Mouse (Mus musculus) limb, embryonic 12.5 days (tissue): ENCODE results near the gene Olfr1234. TPM values are rescaled to one million over a fixed set of nuclear protein-coding genes. Genes with fewer than 3 reads are reported as not detected.

Source experiments
- ATAC-seq: fragments of 200-750 bp; cut with Nextera tagmentation; 2 replicates; pipeline ENCODE4 v1.8.0; 2017; ENCODE audit warnings: low read depth, moderate TSS enrichment; ENCODE audit not compliant: insufficient number of reproducible peaks, insufficient read depth, low FRiP score, low TSS enrichment
- H3K27ac ChIP-seq: fragments of 300-500 bp; sonication (generic); 2 replicates; pipeline ENCODE4 v1.5.1; 2016; ENCODE audit warnings: mild to moderate bottlenecking, moderate library complexity
- H3K27me3 ChIP-seq: fragments of 300-500 bp; sonication (generic); 2 replicates; pipeline ENCODE4 v1.6.1; 2016; ENCODE audit warnings: mild to moderate bottlenecking, moderate library complexity
- H3K36me3 ChIP-seq: fragments of 300-500 bp; sonication (generic); 2 replicates; pipeline ENCODE4 v1.6.1; 2016; ENCODE audit warnings: mild to moderate bottlenecking, moderate library complexity
- H3K4me1 ChIP-seq: fragments of 300-500 bp; sonication (generic); replicated peaks from 2 replicates; pipeline ENCODE4 v1.6.1; 2016
- H3K4me2 ChIP-seq: fragments of 300-500 bp; sonication (generic); 2 replicates; pipeline ENCODE4 v1.6.1; 2016; ENCODE audit warnings: mild to moderate bottlenecking, moderate library complexity
- H3K4me3 ChIP-seq: fragments of 300-500 bp; sonication (generic); replicated peaks from 2 replicates; pipeline ENCODE4 v1.5.1; 2016; ENCODE audit warnings: mild to moderate bottlenecking
- H3K9ac ChIP-seq: fragments of 300-500 bp; sonication (generic); replicated peaks from 2 replicates; pipeline ENCODE4 v1.6.1; 2016; ENCODE audit warnings: mild to moderate bottlenecking, moderate library complexity
- H3K9me3 ChIP-seq: fragments of 300-500 bp; sonication (generic); 2 replicates; pipeline ENCODE4 v1.6.1; 2016; ENCODE audit warnings: mild to moderate bottlenecking, moderate library complexity
- WGBS: fragments of 180-500 bp; shearing (Covaris S2); methylation state at CpG from one replicate; pipeline ENCODE4 v1.1.7; 2016; 5-methylcytosine and 5-hydroxymethylcytosine counted together
- polyA plus RNA-seq: library from polyadenylated mRNA; unstranded; fragments of >200 nt; fragmentation: Nextera tagmentation; extraction: Ambion mirVana; gene quantifications from 2 replicates; pipeline ENCODE4 v1.2.1, GENCODE M21; 2016

Gene Olfr1234
- polyA plus RNA-seq: not detected in 2 replicates

DNA sequence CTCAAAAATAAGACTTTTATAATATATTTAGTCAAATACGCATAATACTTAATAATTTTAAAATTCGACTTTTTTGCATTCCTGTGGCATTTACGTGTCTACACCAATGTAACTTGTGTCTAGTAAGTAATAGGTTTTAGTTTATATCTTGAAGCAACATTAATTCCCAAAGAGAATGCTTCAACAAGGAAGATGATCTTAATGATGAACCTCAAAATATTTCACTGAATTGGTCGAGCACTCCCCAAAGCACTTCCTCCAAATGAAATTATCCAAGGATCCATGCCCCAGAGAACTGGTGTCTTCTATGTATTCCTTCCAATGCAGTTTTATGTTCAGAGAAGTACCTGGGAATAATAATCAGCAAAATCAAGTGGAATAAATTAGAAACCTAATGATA lies at the start of gene Olfr1234:
TSS of gene Olfr1234 (minus strand) at position 101 of the 400 bp plus-strand sequence.
- no peak within 1 kb of the TSS for H3K9ac ChIP-seq
- no peaks in the 10 kb centered on the region for H3K36me3 ChIP-seq
- no peak within 1 kb of the TSS for H3K4me3 ChIP-seq
- no peak for ATAC-seq
- H3K27ac ChIP-seq: no peak within 1 kb of the TSS
- 92% methylated on average over 4 of the region's 4 CpGs for WGBS
- H3K4me2 ChIP-seq: no peak within 1 kb of the TSS
- H3K9me3 ChIP-seq: no peaks in the 10 kb centered on the region
- H3K4me1 ChIP-seq: no peaks in the 10 kb centered on the region
- no peaks in the 10 kb centered on the region for H3K27me3 ChIP-seq

DNA sequence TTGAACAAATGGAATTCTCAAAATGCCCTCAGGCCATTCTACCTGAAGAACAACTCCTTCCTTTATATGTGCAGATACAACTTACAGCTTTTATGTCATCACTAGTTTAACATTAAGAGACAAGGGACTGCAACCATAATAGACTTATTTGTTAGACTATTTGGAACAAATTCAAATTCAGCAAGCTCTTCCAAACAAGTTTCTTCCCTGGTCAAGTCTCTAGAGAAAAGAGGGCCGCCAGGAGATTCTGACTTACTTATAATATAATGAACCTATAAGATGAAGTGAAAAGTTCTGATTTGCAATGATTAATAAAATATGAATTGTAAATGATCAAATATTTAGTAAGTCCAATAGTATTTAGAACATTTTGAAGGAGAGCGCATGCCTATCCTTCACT lies 44.9 kb upstream of the Olfr1234 start, which contains the start of gene Olfr1238:
TSS of gene Olfr1238 (minus strand) at position 101 of the 400 bp plus-strand sequence.
- no peak within 1 kb of the TSS for H3K4me2 ChIP-seq
- H3K4me3 ChIP-seq: no peak within 1 kb of the TSS
- ATAC-seq: no peak
- no peaks in the 10 kb centered on the region for H3K36me3 ChIP-seq
- no peaks in the 10 kb centered on the region for H3K27me3 ChIP-seq
- no peak within 1 kb of the TSS for H3K27ac ChIP-seq
- no peak within 1 kb of the TSS for H3K9ac ChIP-seq
- 89% methylated on average over 2 of the region's 2 CpGs for WGBS
- H3K4me1 ChIP-seq: no peaks in the 10 kb centered on the region
- no peaks in the 10 kb centered on the region for H3K9me3 ChIP-seq

DNA sequence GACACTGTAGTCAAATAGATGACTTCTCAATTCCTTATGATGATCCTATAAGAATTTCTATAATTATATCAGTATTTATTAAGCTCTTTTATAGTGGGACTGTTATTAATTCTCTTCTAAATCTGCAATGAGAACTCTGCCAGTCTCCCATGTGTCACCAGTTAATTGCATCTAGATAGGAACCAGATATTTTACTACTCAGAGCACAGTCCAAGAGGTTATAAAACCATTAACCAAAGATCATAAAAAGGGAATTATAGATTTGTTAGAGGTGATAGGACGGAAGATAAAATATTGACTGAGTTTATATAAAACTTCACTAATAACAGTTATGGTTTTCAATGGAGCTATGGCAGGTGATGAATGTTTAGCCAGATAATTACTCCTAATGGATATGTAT lies 36.2 kb upstream of the Olfr1234 start:
- H3K9me3 ChIP-seq: no peaks in the 10 kb centered on the region
- H3K9ac ChIP-seq: no peak overlapping the region
- H3K27ac ChIP-seq: no peak overlapping the region
- no peak overlapping the region for H3K4me2 ChIP-seq
- ATAC-seq: no peak
- WGBS: 79% methylated on average over 1 of the region's 1 CpGs
- H3K4me1 ChIP-seq: no peaks in the 10 kb centered on the region
- H3K4me3 ChIP-seq: no peak overlapping the region
- no peaks in the 10 kb centered on the region for H3K27me3 ChIP-seq
- H3K36me3 ChIP-seq: no peaks in the 10 kb centered on the region

DNA sequence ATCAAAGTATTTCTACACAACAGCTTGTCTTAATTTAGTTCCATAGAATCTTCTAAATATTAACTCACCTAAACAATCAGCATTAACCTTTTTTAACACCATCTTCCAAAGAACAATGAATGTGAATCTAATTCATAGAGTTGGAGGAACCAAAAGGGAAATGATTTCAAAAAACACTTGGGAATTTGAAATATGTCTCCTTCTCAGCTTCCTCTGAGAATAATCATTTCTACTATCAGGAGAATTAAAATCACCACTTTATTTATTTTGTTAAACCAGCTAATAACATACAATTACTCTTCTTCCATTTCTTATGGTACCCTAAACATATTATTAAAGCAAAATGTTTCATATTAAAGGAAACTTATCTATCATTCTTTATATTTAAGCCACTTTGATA lies 22.4 kb downstream of the Olfr1234 start, which contains the start of gene Olfr1233:
TSS of gene Olfr1233 (minus strand) at position 101 of the 400 bp plus-strand sequence.
- Histone ChIP-seq H3K4me3 (no peak within 1 kb of the TSS), H3K9me3 (no peaks in the 10 kb centered on the region), H3K9ac (no peak within 1 kb of the TSS), H3K36me3 (no peaks in the 10 kb centered on the region), H3K4me2 (no peak within 1 kb of the TSS), H3K27ac (no peak within 1 kb of the TSS), H3K27me3 (no peaks in the 10 kb centered on the region), H3K4me1 (no peaks in the 10 kb centered on the region)
- no peak for ATAC-seq

DNA sequence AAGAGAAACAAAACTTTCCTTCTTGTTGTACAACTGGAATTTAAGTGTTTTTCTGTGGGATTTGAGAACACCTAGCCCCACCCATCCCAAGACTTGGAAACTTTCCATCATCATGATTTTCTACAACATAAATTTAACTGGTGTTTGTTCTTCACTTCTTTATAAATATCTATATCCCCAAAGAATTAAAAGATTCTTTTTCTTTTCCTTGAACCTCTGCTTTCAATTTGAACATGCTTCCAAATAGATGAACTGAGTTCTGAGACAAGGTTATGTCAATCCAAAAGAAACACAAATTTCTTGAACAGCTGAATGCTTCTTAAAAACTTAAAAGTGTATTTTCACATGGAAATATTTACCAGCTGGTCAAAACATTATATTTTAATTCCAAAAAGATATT lies 35.1 kb downstream of the Olfr1234 start, which contains the start of gene Olfr1232:
TSS of gene Olfr1232 (minus strand) at position 101 of the 400 bp plus-strand sequence.
- ATAC-seq: no peak
- no peaks in the 10 kb centered on the region for H3K9me3 ChIP-seq
- no peak within 1 kb of the TSS for H3K9ac ChIP-seq
- H3K4me3 ChIP-seq: no peak within 1 kb of the TSS
- no peak within 1 kb of the TSS for H3K4me2 ChIP-seq
- no peak within 1 kb of the TSS for H3K27ac ChIP-seq
- no peaks in the 10 kb centered on the region for H3K27me3 ChIP-seq
- no peaks in the 10 kb centered on the region for H3K36me3 ChIP-seq
- H3K4me1 ChIP-seq: no peaks in the 10 kb centered on the region

Other genes starting within 250 kb of the Olfr1234 start
- gene Olfr1221, start 247.6 kb downstream of the Olfr1234 start, polyA plus RNA-seq: not detected in 2 replicates
- gene Olfr1222, start 231.8 kb downstream of the Olfr1234 start, polyA plus RNA-seq: not detected in 2 replicates
- not detected in 2 replicates for gene Olfr1223, start 213.3 kb downstream of the Olfr1234 start, polyA plus RNA-seq
- gene Olfr1224-ps1, start 200.8 kb downstream of the Olfr1234 start, polyA plus RNA-seq: not detected in 2 replicates
- not detected in 2 replicates for gene Olfr1225, start 190.2 kb downstream of the Olfr1234 start, polyA plus RNA-seq
- gene Olfr1226, start 164.8 kb downstream of the Olfr1234 start, polyA plus RNA-seq: not detected in 2 replicates
- gene Olfr1228, start 110.8 kb downstream of the Olfr1234 start, polyA plus RNA-seq: not detected in 2 replicates
- not detected in 2 replicates for gene Olfr1229, start 76.9 kb downstream of the Olfr1234 start, polyA plus RNA-seq
- not detected in 2 replicates for gene Olfr1230, start 67.6 kb downstream of the Olfr1234 start, polyA plus RNA-seq
- gene Olfr1231, start 57.8 kb downstream of the Olfr1234 start, polyA plus RNA-seq: not detected in 2 replicates
- not detected in 2 replicates for gene Olfr1232, start 35.2 kb downstream of the Olfr1234 start, polyA plus RNA-seq
- gene Olfr1233, start 22.5 kb downstream of the Olfr1234 start, polyA plus RNA-seq: not detected in 2 replicates
- gene Olfr1238, start 44.8 kb upstream of the Olfr1234 start, polyA plus RNA-seq: not detected in 2 replicates
- gene Olfr1239, start 55.5 kb upstream of the Olfr1234 start, polyA plus RNA-seq: not detected in 2 replicates
- not detected in 2 replicates for gene Olfr1240, start 78.1 kb upstream of the Olfr1234 start, polyA plus RNA-seq
- gene Olfr1241, start 122.3 kb upstream of the Olfr1234 start, polyA plus RNA-seq: not detected in 2 replicates
- gene Olfr1242, start 133.5 kb upstream of the Olfr1234 start, polyA plus RNA-seq: not detected in 2 replicates
- not detected in 2 replicates for gene Olfr1243, start 166.6 kb upstream of the Olfr1234 start, polyA plus RNA-seq
- not detected in 2 replicates for gene Olfr1245, start 213.6 kb upstream of the Olfr1234 start, polyA plus RNA-seq
- gene Olfr1246, start 228.3 kb upstream of the Olfr1234 start, polyA plus RNA-seq: not detected in 2 replicates
- gene Olfr1247, start 249.3 kb upstream of the Olfr1234 start, polyA plus RNA-seq: not detected in 2 replicates